Mouse (Mus musculus) kidney, embryonic 14.5 days (tissue): ENCODE measurements around the gene Sik1. TPM values are rescaled to one million over a fixed set of nuclear protein-coding genes. Genes with fewer than 3 reads are reported as not detected.
A peak's percentile ranks its signal among the peaks of the same experiment; 100 is the strongest.

Source experiments
- ATAC-seq: fragments of 200-750 bp; cut with Nextera tagmentation; 2 replicates; pipeline ENCODE4 v1.8.0; 2017; ENCODE audit warnings: moderate number of reproducible peaks, mild to moderate bottlenecking, moderate TSS enrichment, moderate library complexity; ENCODE audit not compliant: low FRiP score, low TSS enrichment
- H3K27ac ChIP-seq: fragments of 300-500 bp; sonication (generic); 2 replicates; pipeline ENCODE4 v1.5.1; 2014; ENCODE audit warnings: low read depth, mild to moderate bottlenecking, low read length, moderate library complexity, mixed read lengths
- H3K27me3 ChIP-seq: fragments of 300-500 bp; sonication (generic); 2 replicates; pipeline ENCODE4 v1.6.1; 2014; ENCODE audit warnings: mild to moderate bottlenecking, low read length; ENCODE audit not compliant: control insufficient read depth, insufficient read depth
- H3K36me3 ChIP-seq: fragments of 300-500 bp; sonication (generic); 2 replicates; pipeline ENCODE4 v1.6.1; 2014; ENCODE audit warnings: low read length, mixed read lengths; ENCODE audit not compliant: control insufficient read depth, insufficient read depth
- H3K4me1 ChIP-seq: fragments of 300-500 bp; sonication (generic); 2 replicates; pipeline ENCODE4 v1.6.1; 2014; ENCODE audit warnings: low read length, mixed read lengths; ENCODE audit not compliant: control insufficient read depth, insufficient read depth
- H3K4me2 ChIP-seq: fragments of 300-500 bp; sonication (generic); replicated peaks from 2 replicates; pipeline ENCODE4 v1.6.1; 2014; ENCODE audit warnings: low read depth, mild to moderate bottlenecking, low read length
- H3K4me3 ChIP-seq: fragments of 300-500 bp; sonication (generic); 2 replicates; pipeline ENCODE4 v1.5.1; 2014; ENCODE audit warnings: mild to moderate bottlenecking, low read length
- H3K9ac ChIP-seq: fragments of 300-500 bp; sonication (generic); 2 replicates; pipeline ENCODE4 v1.6.1; 2014; ENCODE audit warnings: low read depth, mild to moderate bottlenecking, low read length, moderate library complexity
- H3K9me3 ChIP-seq: fragments of 300-500 bp; sonication (generic); 2 replicates; pipeline ENCODE4 v1.6.1; 2016; ENCODE audit warnings: low read length; ENCODE audit not compliant: control insufficient read depth
- WGBS: fragments of 180-500 bp; shearing (Covaris S2); extraction: QIAGEN DNeasy Blood & Tissue Kit; methylation state at CpG from one replicate; pipeline ENCODE4 v1.1.7; 2014; 5-methylcytosine and 5-hydroxymethylcytosine counted together
- polyA plus RNA-seq: library from polyadenylated mRNA; unstranded; fragments of >200 nt; fragmentation: Nextera tagmentation; extraction: Ambion mirVana; gene quantifications from 2 replicates; pipeline ENCODE4 v1.2.1, GENCODE M21; 2014

The Sik1 gene
- polyA plus RNA-seq, 1 experiment from 2014 or later, result 17.3 TPM

GRCm38 (mm10) chr17:31831866-31832576 lies 23.6 kb downstream of the Sik1 start:
- no peaks in the 10 kb centered on the region for H3K36me3 ChIP-seq
- H3K27me3 ChIP-seq, result no peaks in the 10 kb centered on the region
- H3K9ac ChIP-seq, result no peak overlapping the region
- H3K9me3 ChIP-seq, result peaks cover 5% of the 10 kb centered on the region; the same call in 1 of the 2 replicates
- H3K4me1 ChIP-seq, result peaks cover 42% of the 10 kb centered on the region
- ATAC-seq, result no peak
- no peak overlapping the region for H3K27ac ChIP-seq
- no peak overlapping the region for H3K4me3 ChIP-seq
- 90% methylated on average over 14 of the region's 14 CpGs for WGBS
- H3K4me2 ChIP-seq, result no peak overlapping the region

DNA sequence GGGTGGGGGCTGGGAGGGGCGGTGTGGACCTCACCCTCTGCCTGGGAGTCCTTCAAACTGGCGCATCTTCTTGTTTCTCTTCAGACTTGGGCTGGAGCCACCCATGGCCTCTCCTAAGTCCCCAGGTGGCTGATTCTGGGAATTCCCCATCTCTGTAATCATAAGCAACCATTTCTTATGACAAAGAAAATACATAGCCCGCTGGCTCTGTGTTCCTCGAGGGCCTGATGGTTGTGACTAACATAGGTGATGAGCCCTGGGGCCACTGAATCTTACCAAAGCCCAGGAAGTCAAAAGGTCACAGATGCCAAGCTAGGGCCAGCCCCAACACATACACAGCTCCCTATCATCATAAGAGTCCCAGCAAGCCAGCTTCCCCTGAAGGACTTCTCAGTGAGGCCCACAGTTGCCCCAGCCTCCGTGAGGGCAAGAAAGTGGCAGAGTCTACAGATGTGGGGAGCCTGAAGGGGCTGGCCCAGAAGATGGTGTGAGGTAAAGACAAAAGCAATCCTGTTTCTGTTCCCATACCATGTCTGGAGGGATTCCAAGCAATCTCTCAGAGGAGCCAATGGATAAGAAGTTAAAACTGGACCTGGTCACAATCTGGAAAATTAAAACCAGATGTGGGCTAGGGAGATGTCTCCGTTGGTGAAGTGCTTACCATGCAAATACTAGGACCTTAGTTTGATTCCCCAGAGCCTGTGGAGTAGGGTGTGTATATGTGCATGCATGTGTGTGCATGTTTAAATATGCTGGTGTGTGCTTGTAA lies 24.3 kb downstream of the Sik1 start:
- Histone ChIP-seq H3K4me3 (no peak overlapping the region), H3K9ac (no peak overlapping the region), H3K36me3 (no peaks in the 10 kb centered on the region), H3K27ac (no peak overlapping the region), H3K4me1 (peaks cover 37% of the 10 kb centered on the region), H3K27me3 (no peaks in the 10 kb centered on the region), H3K9me3 (peaks cover 5% of the 10 kb centered on the region; the same call in 1 of the 2 replicates), H3K4me2 (no peak overlapping the region)
- ATAC-seq, result no peak
- 74% methylated on average over 6 of the region's 6 CpGs for WGBS

GRCm38 (mm10) chr17:31830506-31831075 lies 25.0 kb downstream of the Sik1 start:
- H3K4me2 ChIP-seq, result no peak overlapping the region
- H3K4me1 ChIP-seq, result peaks cover 37% of the 10 kb centered on the region
- peaks cover under 1% of the 10 kb centered on the region; the same call in 1 of the 2 replicates for H3K9me3 ChIP-seq
- no peak for ATAC-seq
- no peaks in the 10 kb centered on the region for H3K27me3 ChIP-seq
- 83% methylated on average over 8 of the region's 8 CpGs for WGBS
- no peak overlapping the region for H3K27ac ChIP-seq
- H3K9ac ChIP-seq, result no peak overlapping the region
- no peaks in the 10 kb centered on the region for H3K36me3 ChIP-seq
- no peak overlapping the region for H3K4me3 ChIP-seq

DNA sequence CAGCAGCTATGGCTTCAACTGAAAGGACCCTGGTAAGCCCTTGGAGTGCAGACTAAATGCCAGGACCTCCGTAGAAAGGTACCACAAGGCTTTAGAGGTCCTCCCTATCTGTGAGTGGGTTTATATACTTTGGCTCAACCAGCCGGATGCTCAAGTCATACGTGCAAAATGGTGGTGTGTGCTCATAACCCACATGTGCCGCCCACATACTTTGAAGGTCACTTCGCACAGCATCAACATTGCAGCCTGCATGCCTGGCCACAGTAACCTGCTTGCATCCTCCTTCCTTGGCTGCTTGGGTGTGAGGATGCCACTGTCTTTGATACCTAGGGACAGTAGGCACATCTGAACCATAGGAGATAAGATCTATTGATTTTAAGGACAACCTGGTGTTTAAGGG lies 26.7 kb downstream of the Sik1 start:
- no peak overlapping the region for H3K4me2 ChIP-seq
- no peaks in the 10 kb centered on the region for H3K36me3 ChIP-seq
- H3K9me3 ChIP-seq, result no peaks in the 10 kb centered on the region
- WGBS, result 92% methylated on average over 5 of the region's 5 CpGs
- H3K4me3 ChIP-seq, result no peak overlapping the region
- H3K27ac ChIP-seq, result no peak overlapping the region
- H3K9ac ChIP-seq, result no peak overlapping the region
- H3K27me3 ChIP-seq, result no peaks in the 10 kb centered on the region
- no peak for ATAC-seq
- H3K4me1 ChIP-seq, result peaks cover 26% of the 10 kb centered on the region

DNA sequence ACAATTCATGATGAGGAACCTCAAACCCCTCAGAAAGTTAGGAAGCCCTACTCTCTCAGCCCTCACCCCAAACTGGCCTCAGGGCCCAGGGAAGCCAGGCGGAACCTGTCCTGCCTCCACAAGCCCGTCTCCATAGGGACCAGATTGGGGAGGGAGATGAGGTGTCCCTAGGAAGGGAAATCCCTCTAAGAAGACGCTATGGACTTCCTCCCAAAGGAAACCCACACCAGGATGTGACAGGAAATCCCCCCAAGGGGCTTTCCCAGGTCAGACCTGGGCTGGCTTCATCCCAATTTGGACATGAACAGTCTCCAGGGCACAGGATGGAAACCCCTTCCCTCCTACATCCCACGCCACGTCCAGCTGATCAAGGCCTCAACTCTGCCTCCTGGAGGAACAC lies 27.5 kb downstream of the Sik1 start:
- ATAC-seq, result no peak
- Histone ChIP-seq H3K4me3 (no peak overlapping the region), H3K9ac (no peak overlapping the region), H3K36me3 (no peaks in the 10 kb centered on the region), H3K4me1 (peaks cover 19% of the 10 kb centered on the region), H3K27ac (peak overlapping the region; percentile 20; the same call in 1 of the 2 replicates), H3K4me2 (no peak overlapping the region), H3K27me3 (no peaks in the 10 kb centered on the region), H3K9me3 (no peaks in the 10 kb centered on the region)
- WGBS, result 46% methylated on average over 5 of the region's 5 CpGs

GRCm38 (mm10) chr17:31827206-31827605 lies 28.4 kb downstream of the Sik1 start:
- Histone ChIP-seq H3K4me1 (peaks cover 19% of the 10 kb centered on the region), H3K36me3 (no peaks in the 10 kb centered on the region), H3K27ac (peak overlapping the region; percentile 66), H3K4me2 (no peak overlapping the region), H3K4me3 (no peak overlapping the region), H3K27me3 (no peaks in the 10 kb centered on the region), H3K9ac (no peak overlapping the region), H3K9me3 (no peaks in the 10 kb centered on the region)
- 39% methylated on average over 5 of the region's 5 CpGs for WGBS
- peak; percentile 74; the same call in 1 of the 2 replicates for ATAC-seq

DNA sequence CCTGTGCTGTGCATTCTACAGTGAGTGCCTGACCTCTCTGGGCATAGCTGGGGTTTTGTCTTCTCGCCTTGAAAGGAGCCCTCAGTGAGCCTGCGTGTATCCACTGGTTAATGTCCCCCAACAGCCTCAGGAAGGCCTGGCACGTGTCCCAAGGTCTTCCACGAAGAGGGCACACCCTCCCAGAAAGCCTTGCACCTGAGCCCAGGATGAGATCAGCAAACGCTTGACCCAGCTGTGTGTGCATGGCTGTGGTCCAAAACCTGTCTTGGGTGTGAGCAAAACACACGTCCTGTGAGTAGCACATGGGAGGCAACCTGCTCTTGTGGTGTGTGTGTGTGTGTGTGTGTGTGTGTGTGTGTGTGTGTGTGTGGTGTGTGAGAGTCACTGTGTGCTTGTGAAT lies 28.9 kb downstream of the Sik1 start:
- H3K4me1 ChIP-seq, result peaks cover 19% of the 10 kb centered on the region
- H3K9me3 ChIP-seq, result no peaks in the 10 kb centered on the region
- WGBS, result 65% methylated on average over 6 of the region's 6 CpGs
- no peak overlapping the region for H3K4me2 ChIP-seq
- no peak overlapping the region for H3K9ac ChIP-seq
- H3K36me3 ChIP-seq, result no peaks in the 10 kb centered on the region
- H3K27me3 ChIP-seq, result no peaks in the 10 kb centered on the region
- no peak overlapping the region for H3K4me3 ChIP-seq
- ATAC-seq, result peak; percentile 13; the same call in 1 of the 2 replicates
- H3K27ac ChIP-seq, result peak overlapping the region; percentile 66; the same call in 1 of the 2 replicates

DNA sequence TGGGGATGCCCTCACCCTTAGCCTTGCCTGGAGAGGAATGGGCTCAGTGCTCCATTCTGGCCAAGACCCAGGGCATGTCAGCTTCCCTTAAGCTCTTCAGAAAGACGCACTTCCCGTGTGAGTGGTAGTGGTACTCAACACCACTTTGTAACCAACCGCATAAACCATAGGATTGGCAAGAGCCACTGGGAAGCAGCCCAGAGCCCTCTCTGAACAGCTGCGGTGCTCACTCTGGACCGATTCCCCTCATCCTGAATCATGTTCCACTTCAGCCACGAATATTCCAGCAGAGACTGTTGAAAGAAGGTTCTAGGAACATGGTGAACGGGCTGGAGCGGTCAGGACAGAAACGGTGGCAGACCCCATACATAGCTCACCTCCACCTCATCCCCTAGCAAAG lies 29.9 kb downstream of the Sik1 start:
- no peak for ATAC-seq
- no peak overlapping the region for H3K27ac ChIP-seq
- 92% methylated on average over 9 of the region's 9 CpGs for WGBS

GRCm38 (mm10) chr17:31824812-31825211 lies 30.8 kb downstream of the Sik1 start:
- H3K27me3 ChIP-seq, result no peaks in the 10 kb centered on the region
- peaks cover 29% of the 10 kb centered on the region for H3K4me1 ChIP-seq
- no peaks in the 10 kb centered on the region for H3K9me3 ChIP-seq
- H3K27ac ChIP-seq, result no peak overlapping the region
- no peak overlapping the region for H3K9ac ChIP-seq
- H3K36me3 ChIP-seq, result no peaks in the 10 kb centered on the region
- no peak overlapping the region for H3K4me3 ChIP-seq
- H3K4me2 ChIP-seq, result no peak overlapping the region
- WGBS, result 86% methylated on average over 7 of the region's 7 CpGs
- ATAC-seq, result no peak

More for the DNA sequence above, 29.9 kb downstream of the Sik1 start:
- no peak overlapping the region for H3K4me3 ChIP-seq
- H3K9ac ChIP-seq, result no peak overlapping the region
- H3K9me3 ChIP-seq, result no peaks in the 10 kb centered on the region
- no peaks in the 10 kb centered on the region for H3K27me3 ChIP-seq
- H3K4me1 ChIP-seq, result peaks cover 23% of the 10 kb centered on the region
- no peak overlapping the region for H3K4me2 ChIP-seq
- H3K36me3 ChIP-seq, result no peaks in the 10 kb centered on the region
